Mouse (Mus musculus) T-helper 17 cell (primary cell): ENCODE measurements around the gene Psmd12.

Source experiments
- in situ Hi-C, 2 experiments: fragments of 300-600 bp; cut with MboI, MseI; formaldehyde crosslinking; loops; 1 replicate in 1 of 2; 2 replicates in 1 of 2; pipeline ENCODE4 v1.15.1; 2025; ENCODE audit warnings: high pct_unique_total_duplicates in 2 of 2

The Psmd12 gene

DNA sequence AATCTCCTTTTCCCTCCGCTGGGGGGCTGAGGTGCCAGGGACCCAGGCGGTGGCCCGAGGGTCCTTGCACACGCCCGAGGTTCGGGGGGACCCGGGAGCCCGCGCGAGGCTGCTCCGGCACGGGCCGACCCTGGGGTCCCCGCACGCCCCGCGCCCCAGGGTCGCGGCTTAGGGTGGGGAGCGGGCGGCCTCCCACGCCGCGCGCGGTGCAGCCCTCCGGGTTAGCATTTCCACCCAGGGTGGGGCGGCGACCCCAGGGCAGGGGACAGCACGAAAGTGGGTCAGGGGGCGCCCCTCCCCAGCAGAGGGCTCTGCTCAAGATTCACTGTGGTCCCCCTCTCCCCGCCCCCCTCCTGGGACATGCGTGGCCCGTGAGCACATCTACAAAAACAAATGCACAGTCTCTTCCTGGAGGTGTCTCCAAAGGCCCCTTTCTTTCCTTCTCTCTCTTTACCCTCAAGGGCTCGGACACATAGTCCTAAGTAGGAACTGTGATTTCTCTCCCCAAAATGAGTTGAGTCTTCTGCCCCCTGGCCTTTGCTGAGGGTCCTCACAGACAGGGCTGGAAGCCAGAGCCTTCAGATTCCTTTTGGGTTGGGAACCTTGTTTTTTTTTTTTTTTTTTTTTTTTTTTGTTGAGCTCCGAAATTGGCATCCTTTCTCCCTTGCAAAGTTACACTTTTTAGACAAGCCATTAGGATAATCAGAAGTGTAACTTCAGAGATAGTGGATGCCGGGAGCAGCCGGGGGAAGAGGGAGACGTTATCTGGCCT lies 69.1 kb downstream of the Psmd12 start:
- in situ Hi-C loops: loop anchor here in 1 of 2 experiments (5.0 kb wide), 1 partner anchor 36 kb away; no protein-coding TSS in a partner anchor
